Mouse (Mus musculus) Muller cell, postnatal 12 days (primary cell): ENCODE results near the gene Brpf3.

Experiments used
- DNase-seq: peaks from one replicate; pipeline ENCODE4 v3.0.0-alpha.2; 2015; ENCODE audit errors: inconsistent ontology term

Gene Brpf3

DNA sequence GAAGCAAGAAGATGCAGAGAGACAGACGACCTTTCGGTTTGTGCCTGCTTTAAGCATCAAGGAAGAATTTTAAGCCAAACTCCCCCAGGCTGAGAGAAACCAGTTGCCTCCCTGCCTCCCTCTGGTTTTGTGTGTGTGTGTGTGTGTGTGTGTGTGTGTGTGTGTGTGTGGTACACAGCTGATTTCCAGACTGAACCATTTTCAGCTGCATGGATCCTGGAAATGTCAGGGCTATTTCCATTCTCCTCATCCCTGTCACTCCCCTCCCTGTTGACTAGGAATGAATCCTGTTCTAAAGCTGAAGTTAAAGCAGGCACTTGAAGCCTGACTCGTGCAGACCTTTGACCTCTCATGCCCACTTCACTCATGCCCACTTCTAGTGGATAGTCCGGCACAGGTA is 73.3 kb downstream of the Brpf3 start:
- DNase-seq = no peak

DNA sequence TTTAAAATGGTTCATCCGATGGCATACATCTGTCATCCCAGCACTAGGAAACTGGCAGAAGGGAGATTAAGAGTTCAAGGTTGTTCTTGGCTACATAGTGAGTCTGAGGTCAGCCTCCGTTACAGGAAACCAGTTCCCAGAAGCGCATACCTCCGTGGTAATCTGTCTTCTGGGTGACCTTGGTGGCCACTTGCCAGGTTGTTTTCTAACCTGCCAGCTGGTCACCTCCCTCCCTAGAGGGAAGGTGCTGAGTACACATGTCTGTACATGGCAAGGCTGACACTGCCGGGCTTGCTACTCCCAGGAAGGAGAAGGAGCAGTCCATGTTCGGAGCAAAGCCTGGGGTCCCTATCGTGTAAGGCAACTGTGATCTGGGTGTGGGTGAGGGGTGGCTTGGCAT is 73.9 kb downstream of the Brpf3 start:
- DNase-seq = no peak

DNA sequence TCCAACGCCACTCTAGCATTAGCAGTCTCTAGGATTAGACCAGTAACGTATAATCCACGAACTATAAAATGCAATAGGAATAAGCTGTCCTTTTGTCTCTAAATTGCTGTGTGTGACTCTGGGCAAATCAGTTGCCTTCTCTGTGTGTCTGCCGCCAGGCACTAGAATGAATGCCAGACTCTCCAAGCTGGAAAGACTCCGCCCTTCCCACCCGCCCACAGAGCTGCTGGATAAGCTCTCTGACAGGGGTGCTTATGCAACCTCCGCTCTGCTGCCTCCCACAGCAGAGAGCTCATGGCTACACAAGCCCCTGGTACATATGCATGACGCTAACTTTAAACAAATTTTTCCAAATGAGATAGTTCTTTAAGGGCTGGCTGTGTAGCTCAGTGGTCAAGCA is 74.4 kb downstream of the Brpf3 start:
- DNase-seq = peak; percentile 68

DNA sequence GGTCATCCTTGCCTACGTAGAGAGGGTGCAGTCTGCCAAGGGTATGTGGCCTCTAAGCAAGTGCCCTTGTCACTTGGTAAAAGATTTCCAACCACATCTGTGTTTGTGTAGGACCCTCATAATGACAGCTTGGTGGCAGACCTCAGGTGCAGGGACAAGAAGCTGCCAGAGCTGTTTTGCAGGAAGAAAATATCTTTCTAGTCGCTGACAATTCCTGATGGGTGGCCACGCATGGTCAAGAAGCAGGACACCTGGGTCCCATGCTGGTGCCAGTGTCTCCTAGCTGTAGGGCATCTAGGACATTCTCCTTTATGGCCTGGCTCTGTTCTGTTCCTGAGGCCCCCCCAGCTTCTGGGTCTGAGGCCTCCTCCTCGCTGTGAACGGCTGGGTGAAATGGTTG is 75.4 kb downstream of the Brpf3 start:
- DNase-seq = no peak

- no peak for DNase-seq
These were observed 75.9 kb downstream of the Brpf3 start for GRCm38 (mm10) chr17:28876821-28877220.

DNA sequence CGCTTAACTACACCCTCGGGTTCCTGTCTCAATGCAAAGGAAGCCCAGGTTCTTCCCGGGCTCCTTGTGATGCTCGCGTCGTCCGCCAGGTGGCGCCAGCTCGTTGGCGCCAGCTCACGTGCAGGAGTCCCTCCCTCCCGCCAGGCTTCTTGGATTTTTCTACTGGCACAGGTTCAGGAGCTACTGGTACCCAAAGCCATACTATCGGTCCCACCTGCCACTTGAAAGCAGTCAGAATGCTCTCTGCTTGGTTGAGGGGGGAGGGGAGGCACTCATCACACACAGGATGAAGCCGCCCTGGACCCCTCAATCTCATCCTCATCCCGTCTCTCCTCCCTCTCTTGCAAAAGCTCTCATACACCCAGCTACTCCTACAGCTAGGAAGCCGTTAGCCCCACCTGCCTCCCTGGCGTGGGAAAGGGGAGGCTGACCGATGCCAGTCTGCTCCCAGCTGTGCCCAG is 79.1 kb downstream of the Brpf3 start:
- DNase-seq = peak; percentile 49

- peak; percentile 72 for DNase-seq
These were observed 81.4 kb downstream of the Brpf3 start for GRCm38 (mm10) chr17:28882316-28882715.

GRCm38 (mm10) chr17:28882810-28883209 is 81.9 kb downstream of the Brpf3 start:
- DNase-seq = no peak

GRCm38 (mm10) chr17:28883941-28884516 is 83.1 kb downstream of the Brpf3 start:
- no peak for DNase-seq

- DNase-seq = no peak
These were observed 84.3 kb downstream of the Brpf3 start for GRCm38 (mm10) chr17:28885231-28885630.

DNA sequence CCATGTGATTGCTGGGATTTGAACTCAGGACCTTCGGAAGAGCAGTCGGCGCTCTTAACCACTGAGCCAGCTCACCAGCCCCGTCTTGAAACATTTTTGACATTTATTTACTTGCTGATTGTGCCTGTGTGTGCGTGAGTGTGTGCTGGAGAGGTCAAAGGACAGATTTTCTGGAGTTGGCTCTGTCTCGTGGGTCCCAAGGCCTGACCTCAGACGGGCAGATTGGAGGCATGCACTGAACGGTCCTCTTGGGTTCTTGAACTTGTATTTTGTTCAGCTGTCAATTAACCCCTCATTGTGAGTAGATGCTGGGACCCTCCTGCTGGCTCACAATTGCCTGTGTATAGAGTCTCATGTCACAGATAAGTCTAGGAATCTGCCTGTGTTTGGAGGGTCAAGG is 85.4 kb downstream of the Brpf3 start:
- DNase-seq = no peak
